Mouse (Mus musculus): Measurements from ENCODE around the gene Ap3s2. TPM values are rescaled to one million over a fixed set of nuclear protein-coding genes. Genes with fewer than 3 reads are reported as not detected.

The Ap3s2 gene
- polyA plus RNA-seq, 1 experiment = 18.6 TPM

DNA sequence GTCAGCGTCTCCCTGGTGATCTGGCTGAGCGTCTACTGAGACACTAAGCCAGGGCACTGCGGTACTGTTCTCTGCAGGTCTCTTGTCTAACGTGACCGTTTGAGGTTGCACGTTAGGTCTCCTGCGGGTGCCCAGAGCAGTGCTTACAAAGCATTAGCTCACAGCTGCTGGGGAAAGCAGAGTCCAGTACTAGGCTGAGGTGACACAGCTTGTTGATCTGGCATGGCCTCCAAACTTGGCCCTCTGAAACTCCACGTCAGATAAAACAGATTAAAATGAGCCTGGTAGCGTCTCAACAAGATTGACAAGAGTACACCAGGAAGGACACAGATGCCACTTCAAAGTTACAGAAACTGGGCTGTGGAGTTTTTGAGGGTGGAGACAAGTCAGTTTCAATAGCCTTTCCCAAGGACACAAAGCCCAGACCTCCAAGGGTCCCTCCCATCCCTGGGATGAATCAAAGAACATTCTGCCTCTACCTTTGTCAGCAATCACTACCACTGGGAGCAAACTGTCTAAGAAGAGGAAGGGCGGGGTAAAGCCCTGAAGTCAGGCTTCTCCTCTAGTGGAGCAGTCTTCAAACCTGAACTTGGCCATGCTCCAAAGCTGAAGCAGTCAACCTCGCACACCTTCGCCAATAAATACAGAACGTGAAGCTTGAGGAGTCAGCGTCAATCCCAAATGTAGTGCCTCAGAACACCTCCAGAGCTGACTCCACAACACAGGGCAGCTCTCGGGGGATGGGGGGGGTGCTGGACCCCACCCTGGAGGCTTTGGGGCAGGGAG is 29.8 kb downstream of the Ap3s2 start:
- TF ChIP-seq CTCF (IDR thresholded peaks at IDR 0.05; ENCODE audit: low read depth, low read length) = no peak
- TF ChIP-seq POLR2A (IDR thresholded peaks at IDR 0.05; ENCODE audit: borderline replicate concordance, low read depth, low read length) = no peak
- H3K4me3 ChIP-seq (ENCODE audit: insufficient read depth, low read length) = no peak overlapping the region
- H3K4me1 ChIP-seq (ENCODE audit: control insufficient read depth, insufficient read depth, low read length) = peaks cover 9% of the 10 kb centered on the region
- no peak overlapping the region for H3K27ac ChIP-seq (ENCODE audit: insufficient read depth, low read depth, low read length)

DNA sequence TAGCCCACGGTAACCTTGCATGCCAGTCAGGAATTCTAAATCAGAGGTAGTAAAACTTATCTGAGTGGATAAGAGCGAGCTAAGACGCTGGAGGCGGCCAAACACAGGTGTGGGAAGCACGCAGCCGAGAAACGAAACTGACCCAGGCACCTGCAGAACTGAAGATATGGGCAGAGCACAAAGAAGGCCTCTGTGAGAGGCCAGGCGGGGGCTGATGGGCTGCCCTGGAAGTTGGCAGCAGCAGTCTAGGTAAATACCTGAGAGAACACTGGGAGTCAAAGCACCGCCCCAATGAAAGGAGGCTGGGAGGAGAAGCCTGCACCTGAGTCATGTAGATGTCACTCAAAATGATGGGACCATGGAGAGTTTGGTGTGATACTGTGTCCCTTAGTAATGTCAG is 31.8 kb downstream of the Ap3s2 start:
- peaks cover 15% of the 10 kb centered on the region for H3K4me1 ChIP-seq (ENCODE audit: control insufficient read depth, insufficient read depth, low read length)
- H3K4me3 ChIP-seq (ENCODE audit: insufficient read depth, low read length) = no peak overlapping the region
- TF ChIP-seq CTCF (IDR thresholded peaks at IDR 0.05; ENCODE audit: low read depth, low read length) (no peak), POLR2A (IDR thresholded peaks at IDR 0.05; ENCODE audit: borderline replicate concordance, low read depth, low read length) (no peak)
- no peak overlapping the region for H3K27ac ChIP-seq (ENCODE audit: insufficient read depth, low read depth, low read length)

DNA sequence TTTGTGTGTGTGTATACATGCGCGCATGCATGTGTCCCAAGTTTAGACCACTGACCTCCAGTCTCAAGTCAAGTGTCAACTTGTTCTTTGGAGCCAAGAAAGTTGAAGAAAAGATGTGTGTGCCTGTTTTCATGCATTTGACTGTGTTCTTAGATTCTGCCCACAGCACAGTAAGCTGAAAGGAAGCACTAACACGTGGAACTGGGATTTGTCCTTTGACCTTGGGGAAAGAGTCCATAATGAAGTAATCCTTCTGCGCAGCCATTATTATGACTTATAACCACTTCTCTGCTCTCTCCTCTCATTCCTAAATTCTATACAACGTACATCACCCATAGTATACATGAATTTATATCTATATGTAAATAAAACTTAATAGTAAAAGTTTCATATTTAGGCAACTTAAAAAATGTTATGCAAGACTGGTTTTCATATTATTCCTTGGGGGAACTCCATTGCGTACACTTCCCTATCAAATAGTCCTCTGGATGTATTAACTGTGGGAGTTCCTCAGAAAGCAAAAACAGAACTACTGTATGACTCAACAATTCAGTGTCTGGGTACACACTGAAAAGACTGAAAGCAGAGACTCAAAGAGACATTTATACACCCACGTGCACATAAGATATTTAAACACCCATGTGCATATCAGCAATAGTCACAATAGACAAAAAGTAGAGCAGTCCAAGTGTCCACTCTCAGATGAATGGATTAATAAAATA is 36.7 kb downstream of the Ap3s2 start:
- H3K4me1 ChIP-seq (ENCODE audit: control insufficient read depth, insufficient read depth, low read length) = peaks cover 45% of the 10 kb centered on the region
- TF ChIP-seq POLR2A (IDR thresholded peaks at IDR 0.05; ENCODE audit: borderline replicate concordance, low read depth, low read length) (no peak), CTCF (IDR thresholded peaks at IDR 0.05; ENCODE audit: low read depth, low read length) (no peak)
- peak overlapping the region; percentile 41 for H3K27ac ChIP-seq (ENCODE audit: insufficient read depth, low read depth, low read length)
- no peak overlapping the region for H3K4me3 ChIP-seq (ENCODE audit: insufficient read depth, low read length)

DNA sequence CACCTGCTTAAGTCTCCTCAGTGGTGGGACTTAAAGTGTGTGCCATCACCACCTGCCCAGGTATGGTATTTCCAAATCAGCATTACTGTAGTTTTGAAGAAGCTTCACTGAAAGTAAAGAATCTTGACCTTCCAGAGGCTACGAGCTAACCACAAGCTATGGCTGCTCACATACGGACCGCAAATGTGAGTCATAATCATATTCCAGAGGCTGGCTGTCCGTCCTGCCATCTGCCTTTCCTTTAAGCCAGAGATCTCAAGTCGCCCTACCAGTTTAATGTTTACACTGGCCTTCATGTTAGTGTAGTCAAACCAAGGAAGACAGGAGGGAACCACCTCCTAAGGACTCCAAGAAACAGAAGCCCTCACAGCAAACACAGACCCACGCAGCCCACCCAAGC is 38.5 kb downstream of the Ap3s2 start:
- Histone ChIP-seq H3K4me1 (ENCODE audit: control insufficient read depth, insufficient read depth, low read length) (peaks cover 56% of the 10 kb centered on the region), H3K4me3 (ENCODE audit: insufficient read depth, low read length) (no peak overlapping the region), H3K27ac (ENCODE audit: insufficient read depth, low read depth, low read length) (no peak overlapping the region)
- no peak for TF ChIP-seq POLR2A (IDR thresholded peaks at IDR 0.05; ENCODE audit: borderline replicate concordance, low read depth, low read length)
- no peak for TF ChIP-seq CTCF (IDR thresholded peaks at IDR 0.05; ENCODE audit: low read depth, low read length)

DNA sequence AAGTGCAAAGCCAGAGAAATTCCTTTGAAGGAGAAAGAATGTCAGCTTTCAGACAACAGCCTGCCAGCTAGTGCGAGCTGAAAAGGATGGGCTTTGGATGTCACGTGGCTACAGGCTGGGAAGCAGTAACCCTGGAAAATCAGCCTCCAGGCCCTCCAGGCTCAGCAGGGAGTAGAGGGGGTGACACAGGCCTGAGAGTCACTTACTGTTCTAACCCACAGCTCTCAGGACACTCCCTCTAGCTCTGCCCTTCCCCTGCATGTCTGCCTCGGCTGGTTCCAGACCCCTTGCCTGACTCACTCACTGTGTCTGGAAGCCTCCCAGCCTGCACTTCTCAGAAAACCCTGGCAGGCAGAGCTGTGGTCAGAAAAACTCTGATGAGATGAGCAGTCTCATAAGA is 39.5 kb downstream of the Ap3s2 start:
- TF ChIP-seq CTCF (IDR thresholded peaks at IDR 0.05; ENCODE audit: low read depth, low read length) (no peak), POLR2A (IDR thresholded peaks at IDR 0.05; ENCODE audit: borderline replicate concordance, low read depth, low read length) (no peak)
- H3K4me3 ChIP-seq (ENCODE audit: insufficient read depth, low read length) = no peak overlapping the region
- H3K4me1 ChIP-seq (ENCODE audit: control insufficient read depth, insufficient read depth, low read length) = peaks cover 49% of the 10 kb centered on the region
- H3K27ac ChIP-seq (ENCODE audit: insufficient read depth, low read depth, low read length) = no peak overlapping the region

DNA sequence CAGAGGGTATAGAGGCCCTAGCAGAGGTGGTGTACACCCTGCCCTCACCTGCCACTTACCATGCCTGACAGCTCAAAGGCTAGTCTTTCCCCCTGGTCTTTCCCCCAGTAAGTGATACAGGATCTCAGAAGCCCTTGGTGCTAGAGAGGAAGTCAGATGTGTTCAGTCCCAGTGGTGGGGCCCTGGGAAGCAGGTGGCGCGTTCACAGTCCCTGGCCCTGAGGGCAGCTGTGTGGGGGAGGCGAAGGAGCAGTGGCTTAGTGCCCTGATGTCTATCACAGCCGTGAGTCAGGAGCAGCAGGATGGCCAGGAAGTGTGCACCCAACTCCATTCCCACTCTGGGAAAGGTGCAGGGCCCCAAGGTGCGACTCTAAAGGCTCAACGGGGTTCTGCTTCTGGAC is 40.4 kb downstream of the Ap3s2 start:
- no peak overlapping the region for H3K4me3 ChIP-seq (ENCODE audit: insufficient read depth, low read length)
- TF ChIP-seq POLR2A (IDR thresholded peaks at IDR 0.05; ENCODE audit: borderline replicate concordance, low read depth, low read length) = no peak
- TF ChIP-seq CTCF (IDR thresholded peaks at IDR 0.05; ENCODE audit: low read depth, low read length) = no peak
- peaks cover 52% of the 10 kb centered on the region for H3K4me1 ChIP-seq (ENCODE audit: control insufficient read depth, insufficient read depth, low read length)
- H3K27ac ChIP-seq (ENCODE audit: insufficient read depth, low read depth, low read length) = no peak overlapping the region

DNA sequence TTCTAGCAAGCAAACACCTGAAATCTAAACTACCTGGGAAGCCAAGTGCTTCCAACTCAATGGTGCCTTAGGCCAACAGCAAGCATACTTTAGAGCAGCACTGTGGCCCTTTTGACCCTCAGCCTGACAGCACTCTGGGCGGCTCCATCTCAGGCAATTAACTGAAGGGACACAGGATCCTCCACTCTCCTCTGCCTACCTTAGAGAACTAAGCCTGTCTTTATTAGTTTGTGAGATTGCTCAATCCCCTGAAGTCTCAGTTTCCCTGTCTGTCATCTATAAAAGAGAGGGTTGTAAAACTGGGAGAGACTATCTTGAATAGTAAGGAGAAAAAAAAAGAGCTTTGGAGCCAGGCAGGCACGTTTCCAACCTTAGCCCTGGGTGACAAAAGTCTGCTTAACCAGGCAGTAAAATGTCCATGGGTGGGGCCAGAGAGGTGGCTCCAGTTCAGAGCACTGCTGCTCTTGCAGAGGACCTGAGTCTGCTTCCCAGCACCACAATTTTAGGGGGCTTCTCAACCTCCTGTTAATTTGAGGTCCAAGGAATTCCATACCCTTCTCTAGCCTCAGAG is 41.9 kb downstream of the Ap3s2 start:
- H3K4me1 ChIP-seq (ENCODE audit: control insufficient read depth, insufficient read depth, low read length) = peaks cover 51% of the 10 kb centered on the region
- H3K4me3 ChIP-seq (ENCODE audit: insufficient read depth, low read length) = no peak overlapping the region
- TF ChIP-seq CTCF (IDR thresholded peaks at IDR 0.05; ENCODE audit: low read depth, low read length) = no peak
- no peak for TF ChIP-seq POLR2A (IDR thresholded peaks at IDR 0.05; ENCODE audit: borderline replicate concordance, low read depth, low read length)
- H3K27ac ChIP-seq (ENCODE audit: insufficient read depth, low read depth, low read length) = no peak overlapping the region

DNA sequence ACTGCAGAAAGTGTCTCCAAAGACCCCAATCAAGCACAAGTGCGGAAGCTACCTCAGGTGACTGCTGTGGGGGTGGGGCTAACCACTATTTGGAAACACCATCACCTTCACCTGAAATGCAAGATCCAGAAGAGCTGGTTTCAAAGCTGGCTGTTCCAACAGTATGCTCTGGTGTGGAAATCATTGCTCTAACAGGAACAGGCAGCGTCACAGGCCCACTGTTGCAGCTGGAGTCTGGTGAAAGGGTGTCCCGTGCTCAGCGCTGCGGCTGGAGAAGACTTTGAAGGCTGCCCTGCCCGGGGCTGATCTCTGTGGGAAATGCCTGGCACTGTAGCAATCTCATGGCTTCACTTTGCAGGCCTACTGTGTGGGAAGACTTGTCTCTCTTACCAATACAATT is 47.0 kb downstream of the Ap3s2 start:
- H3K27ac ChIP-seq (ENCODE audit: insufficient read depth, low read depth, low read length) = no peak overlapping the region
- peaks cover 31% of the 10 kb centered on the region for H3K4me1 ChIP-seq (ENCODE audit: control insufficient read depth, insufficient read depth, low read length)
- no peak overlapping the region for H3K4me3 ChIP-seq (ENCODE audit: insufficient read depth, low read length)
- TF ChIP-seq CTCF (IDR thresholded peaks at IDR 0.05; ENCODE audit: low read depth, low read length) (no peak), POLR2A (IDR thresholded peaks at IDR 0.05; ENCODE audit: borderline replicate concordance, low read depth, low read length) (no peak)

DNA sequence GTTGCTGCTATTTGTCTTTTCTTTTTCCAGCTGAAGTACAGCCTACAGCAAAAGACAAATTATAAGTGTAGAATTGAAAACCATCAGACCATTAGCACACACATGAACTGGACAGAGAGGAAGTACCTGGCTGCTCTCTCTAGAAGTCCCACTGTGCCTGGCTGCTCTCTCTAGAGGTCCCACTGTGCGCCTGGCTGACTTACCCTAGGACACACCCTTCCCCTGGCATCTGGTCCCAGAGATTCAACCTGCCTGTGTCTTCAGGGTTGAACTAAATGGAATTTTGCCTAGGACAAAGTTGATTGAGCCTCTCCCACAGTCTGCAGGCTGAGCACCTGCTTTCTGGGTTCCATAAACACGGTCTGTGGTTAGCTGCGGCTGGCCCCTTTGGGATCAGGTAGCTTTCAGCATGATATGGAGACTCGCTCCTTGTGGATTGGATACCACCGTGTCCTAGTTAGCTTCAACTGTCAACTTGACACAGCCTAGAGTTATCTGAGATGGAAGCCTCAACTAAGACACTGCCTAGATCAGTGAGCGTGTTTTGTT is 48.6 kb downstream of the Ap3s2 start:
- no peak overlapping the region for H3K4me3 ChIP-seq (ENCODE audit: insufficient read depth, low read length)
- TF ChIP-seq POLR2A (IDR thresholded peaks at IDR 0.05; ENCODE audit: borderline replicate concordance, low read depth, low read length) = no peak
- TF ChIP-seq CTCF (IDR thresholded peaks at IDR 0.05; ENCODE audit: low read depth, low read length) = no peak
- H3K4me1 ChIP-seq (ENCODE audit: control insufficient read depth, insufficient read depth, low read length) = peaks cover 21% of the 10 kb centered on the region
- H3K27ac ChIP-seq (ENCODE audit: insufficient read depth, low read depth, low read length) = no peak overlapping the region
